Comparison of ENCODE assay signal across 28 mouse cellular contexts in the genomic region with DNA sequence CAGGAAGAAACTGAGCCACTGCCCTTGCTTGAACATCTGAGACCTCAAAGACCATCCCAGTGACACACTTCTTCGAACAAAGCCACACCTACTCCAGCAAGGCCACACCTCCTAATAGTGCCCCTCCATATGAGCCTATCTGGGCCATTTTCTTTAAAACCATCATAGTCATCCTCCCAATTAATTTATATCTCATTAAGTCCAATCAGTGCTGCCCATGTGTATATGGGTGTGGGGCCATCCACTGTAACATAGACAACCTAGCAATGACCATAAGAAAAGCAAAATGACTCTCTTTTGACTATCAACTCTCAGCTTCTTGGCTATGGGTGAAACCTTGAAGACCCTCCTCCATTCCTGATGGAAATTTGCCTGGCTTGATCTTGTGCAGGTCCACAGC.
DNase-seq lines count a peak whose midpoint lies in the region; ATAC-seq and TF ChIP-seq lines count a peak whose summit lies in the region.
"Had no signal": no experiment of that assay in that cellular context is flagged by ENCODE, and none has a peak within 500 bp of the region (broad histone marks: within the 10 kb centered on the region; RNA-seq: fewer than 3 reads in every experiment).

No protein-coding gene starts in this region.

- peak overlapping the region; percentile 26; the same call in 1 of the 2 replicates for H3K27ac ChIP-seq in liver, embryonic 14.5 days
- no peak overlapping the region for H3K27ac ChIP-seq in liver, postnatal 0 days (ENCODE audit: low read depth)
- H3K27ac ChIP-seq: embryonic facial prominence, embryonic 12.5 days; embryonic facial prominence, embryonic 15.5 days; forebrain, embryonic 10.5 days; forebrain, embryonic 13.5 days; gastrocnemius, adult 2 months; heart, embryonic 15.5 days; hindbrain, embryonic 14.5 days; hindbrain, postnatal 0 days had no signal

- H3K4me3 ChIP-seq in liver, embryonic 14.5 days (ENCODE audit: insufficient read depth in 1 of 2, low read depth in 2 of 2, low read length in 2 of 2), result no peak overlapping the region
- H3K4me3 ChIP-seq in liver, postnatal 0 days (ENCODE audit: low read depth, low read length), result no peak overlapping the region
- H3K4me3 ChIP-seq: embryonic facial prominence, embryonic 12.5 days; embryonic facial prominence, embryonic 15.5 days; erythroblast, embryonic 14.5 days; forebrain, embryonic 10.5 days; forebrain, embryonic 13.5 days; gastrocnemius, adult 2 months; heart, embryonic 12.5 days; heart, embryonic 15.5 days had no signal

- TF ChIP-seq EP300 in liver, embryonic 14.5 days (IDR thresholded peaks at IDR 0.05; ENCODE audit: low read depth), result no peak
- peak; percentile 42; the same call in 1 of the 2 replicates for TF ChIP-seq EP300 in liver, postnatal 0 days (IDR thresholded peaks at IDR 0.05; ENCODE audit: low read depth)

- 52% methylated on average over 1 of the region's 1 CpGs for WGBS in liver, embryonic 14.5 days (ENCODE audit: insufficient replicate concordance)
- 79% methylated on average over 1 of the region's 1 CpGs for WGBS in liver, postnatal 0 days (ENCODE audit: insufficient replicate concordance)

- no peak overlapping the region for H3K9ac ChIP-seq in liver, embryonic 14.5 days (replicated peaks)
- H3K9ac ChIP-seq in liver, postnatal 0 days (replicated peaks), result no peak overlapping the region
- H3K9ac ChIP-seq: embryonic facial prominence, embryonic 12.5 days; embryonic facial prominence, embryonic 15.5 days; forebrain, embryonic 13.5 days; heart, embryonic 12.5 days; heart, embryonic 15.5 days; hindbrain, embryonic 14.5 days had no signal

- no peaks in the 10 kb centered on the region for H3K9me3 ChIP-seq in liver, embryonic 14.5 days (ENCODE audit: control insufficient read depth, low read length)
- H3K9me3 ChIP-seq in liver, postnatal 0 days (ENCODE audit: low read length), result no peaks in the 10 kb centered on the region
- H3K9me3 ChIP-seq: embryonic facial prominence, embryonic 12.5 days; embryonic facial prominence, embryonic 15.5 days; forebrain, embryonic 10.5 days; forebrain, embryonic 13.5 days; heart, embryonic 12.5 days; heart, embryonic 15.5 days had no signal

- no peak for TF ChIP-seq CTCF in liver, embryonic 14.5 days (IDR thresholded peaks at IDR 0.05; ENCODE audit: low read depth)
- TF ChIP-seq CTCF in liver, postnatal 0 days (IDR thresholded peaks at IDR 0.05; ENCODE audit: low read depth), result no peak

- peaks cover 41 to 48% of the 10 kb centered on the region in 2 experiments for H3K4me1 ChIP-seq in liver, embryonic 14.5 days (replicated peaks; ENCODE audit: control insufficient read depth in 2 of 2, insufficient read depth in 2 of 2, low read length in 1 of 2)
- H3K4me1 ChIP-seq in liver, postnatal 0 days (ENCODE audit: insufficient read depth), result peaks cover 21% of the 10 kb centered on the region
- H3K4me1 ChIP-seq: embryonic facial prominence, embryonic 12.5 days; embryonic facial prominence, embryonic 15.5 days; forebrain, embryonic 10.5 days; forebrain, embryonic 13.5 days; heart, embryonic 15.5 days had no signal

- no peaks in the 10 kb centered on the region for H3K36me3 ChIP-seq in liver, embryonic 14.5 days (replicated peaks; ENCODE audit: control insufficient read depth, insufficient read depth, low read depth)
- H3K36me3 ChIP-seq in liver, postnatal 0 days (replicated peaks; ENCODE audit: insufficient read depth, low read length), result no peaks in the 10 kb centered on the region
- H3K36me3 ChIP-seq: embryonic facial prominence, embryonic 12.5 days; embryonic facial prominence, embryonic 15.5 days; forebrain, embryonic 10.5 days; heart, embryonic 12.5 days; heart, embryonic 15.5 days had no signal

- H3K27me3 ChIP-seq in liver, embryonic 14.5 days (ENCODE audit: control insufficient read depth, insufficient read depth, low read length), result no peaks in the 10 kb centered on the region
- H3K27me3 ChIP-seq in liver, postnatal 0 days (ENCODE audit: insufficient read depth, low read length), result no peaks in the 10 kb centered on the region
- H3K27me3 ChIP-seq: embryonic facial prominence, embryonic 12.5 days; embryonic facial prominence, embryonic 15.5 days; forebrain, embryonic 13.5 days; heart, embryonic 12.5 days; heart, embryonic 15.5 days had no signal

- DNase-seq in liver, embryonic 14.5 days (ENCODE audit: low read depth in 3 of 3, low spot score in 3 of 3), result no peak
- DNase-seq in liver, postnatal 0 days, result no peak
- no peak for DNase-seq in layer of hippocampus, postnatal 25 days (ENCODE audit: extremely low spot score in 1 of 2, low spot score in 1 of 2)
- DNase-seq in heart, adult 11 months, result no peak
- DNase-seq: adrenal gland, adult 2 months; adrenal gland, postnatal 14 days; cerebellum, adult 11-12 months; cerebellum, adult 8-10 months; cerebellum, postnatal 14 days; gastrocnemius, adult 2 months; gastrocnemius, postnatal 14 days; heart, adult 18-20 months; heart, postnatal 10 days; heart, postnatal 4 days had no signal

- H3K4me2 ChIP-seq in liver, embryonic 14.5 days (ENCODE audit: low read depth), result no peak overlapping the region
- H3K4me2 ChIP-seq in liver, postnatal 0 days (ENCODE audit: low read depth, low read length), result no peak overlapping the region
- H3K4me2 ChIP-seq: embryonic facial prominence, embryonic 12.5 days; embryonic facial prominence, embryonic 15.5 days; forebrain, embryonic 13.5 days; heart, embryonic 12.5 days; heart, embryonic 15.5 days; hindbrain, embryonic 14.5 days had no signal

- peak; percentile 58 for ATAC-seq in erythroblast, adult 5-6 weeks (replicated peaks; ENCODE audit: low FRiP score, poor library complexity, severe bottlenecking)
- 0 out of 2 replicates have a peak, but pooled peaks have one; percentile 21 for ATAC-seq in erythroid progenitor cell, adult 5-6 weeks (replicated peaks; ENCODE audit: low FRiP score, poor library complexity, severe bottlenecking)
- peak; percentile 21; the same call in 1 of the 2 replicates for ATAC-seq in liver, embryonic 14.5 days (ENCODE audit: insufficient read depth)
- ATAC-seq in liver, postnatal 0 days, result peak; percentile 60
- ATAC-seq: CD4-positive, CD25-positive, alpha-beta regulatory T cell, adult 4 months; forebrain, embryonic 13.5 days; forebrain, embryonic 16.5 days; hindbrain, postnatal 0 days; inflammation-experienced regulatory T-cells, adult 6 months had no signal
